21 mouse cellular contexts compared by ENCODE assay signal in the genomic region with DNA sequence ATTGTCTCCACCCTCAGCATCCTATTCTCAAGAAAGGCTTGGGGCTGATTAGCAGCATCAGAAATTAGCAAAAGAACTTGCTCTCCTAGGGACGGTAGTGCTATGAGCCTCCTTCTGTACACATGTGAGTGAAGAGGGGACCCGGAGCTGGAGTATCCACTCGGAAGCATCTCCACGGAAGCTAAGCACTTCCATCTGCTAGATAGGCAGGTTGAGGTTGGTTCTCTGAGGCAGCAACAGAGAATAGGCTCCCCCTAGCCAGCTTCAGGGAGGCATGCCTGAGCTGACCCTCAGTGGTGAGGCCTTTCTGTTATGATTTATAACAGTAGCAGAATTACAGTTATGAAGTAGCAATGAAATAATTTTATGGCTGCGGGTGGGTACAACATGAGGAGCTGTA. TPM values are rescaled to one million over a fixed set of nuclear protein-coding genes. Genes with fewer than 3 reads are reported as not detected.
DNase-seq lines count a peak whose midpoint lies in the region; TF ChIP-seq lines count a peak whose summit lies in the region.
"Had no signal": no experiment of that assay in that cellular context is flagged by ENCODE, and none has a peak within 500 bp of the region (broad histone marks: within the 10 kb centered on the region; RNA-seq: fewer than 3 reads in every experiment).

No protein-coding gene starts in this region.

- 31% methylated on average over 5 of the region's 5 CpGs for WGBS in cerebellum, adult 2 months

- H3K27me3 ChIP-seq in cerebellum, adult 2 months (ENCODE audit: control insufficient read depth, insufficient read depth, low read length), result no peaks in the 10 kb centered on the region

- H3K27ac ChIP-seq in cerebellum, adult 2 months (ENCODE audit: insufficient read depth, low read length), result peak overlapping the region; percentile 82; the same call in 1 of the 2 replicates
- peak overlapping the region; percentile 73; the same call in 1 of the 2 replicates for H3K27ac ChIP-seq in left cerebral cortex, adult 2 months
- H3K27ac ChIP-seq: embryonic facial prominence, embryonic 13.5 days; forebrain, embryonic 12.5 days; gastrocnemius, adult 2 months; heart, embryonic 13.5 days; hindbrain, embryonic 12.5 days had no signal

- no peak for TF ChIP-seq POLR2A in cerebellum, adult 2 months (IDR thresholded peaks at IDR 0.05; ENCODE audit: borderline replicate concordance, insufficient read depth, low read length)

- DNase-seq in cerebellum, adult 2 months, result peak; percentile 49 to 50
- DNase-seq in cerebellum, adult 11 months, result no peak
- DNase-seq in cerebellum, postnatal 36 days, result peak; percentile 17 to 35
- no peak for DNase-seq in cerebellum, postnatal 4 days (ENCODE audit: low spot score in 2 of 2)
- DNase-seq in left cerebral cortex, adult 2 months (ENCODE audit: extremely low spot score in 1 of 2, low spot score in 2 of 2), result no peak
- no peak for DNase-seq in left cerebral cortex, adult 11 months (ENCODE audit: low spot score)
- peak; percentile 67 for DNase-seq in brain, adult 2 months (ENCODE audit: low read depth, low spot score)
- DNase-seq in gastrocnemius, postnatal 14 days, result no peak
- DNase-seq: adrenal gland, postnatal 10 days; gastrocnemius, adult 2 months; gastrocnemius, postnatal 36 days; heart, adult 11 months; heart, postnatal 36 days; kidney, adult 11 months had no signal

- intact Hi-C loops in left cerebral cortex, adult 2 months (cut with DNase I), result no loop called here
- intact Hi-C loops in gastrocnemius, postnatal 14 days (cut with DNase I; ENCODE audit: low total_unique reads), result no loop called here

- peaks cover 29% of the 10 kb centered on the region; the same call in 1 of the 2 replicates for H3K4me1 ChIP-seq in cerebellum, adult 2 months (ENCODE audit: control insufficient read depth, insufficient read depth, low read length)

- peak overlapping the region; percentile 83 for H3K4me3 ChIP-seq in cerebellum, adult 2 months (replicated peaks; ENCODE audit: insufficient read depth, low read depth, low read length)
- H3K4me3 ChIP-seq in left cerebral cortex, adult 2 months, result peak overlapping the region; percentile 73
- H3K4me3 ChIP-seq: embryonic facial prominence, embryonic 13.5 days; forebrain, embryonic 12.5 days; gastrocnemius, adult 2 months; heart, embryonic 13.5 days; hindbrain, embryonic 12.5 days had no signal

- TF ChIP-seq CTCF in cerebellum, adult 2 months (IDR thresholded peaks at IDR 0.05; ENCODE audit: borderline replicate concordance, insufficient read depth, low read depth, low read length), result no peak
- TF ChIP-seq CTCF in left cerebral cortex, adult 2 months (IDR thresholded peaks at IDR 0.05), result no peak; the same call in 1 of the 2 replicates

RNA-seq across cellular contexts. Expression of gene Slc35f3, which starts 2.0 kb away (rescaled TPM):
- 15.8 and 17.7 TPM in 2 replicates for polyA plus RNA-seq in cerebellum, adult 2 months (2012; rRNA removed)
- total RNA-seq in left cerebral cortex, adult 2 months (2021), result 10 to 100 TPM; 36.9 to 42.5 TPM
- under 1 TPM; 0.13 to 0.14 TPM for total RNA-seq in gastrocnemius, postnatal 14 days (2021)
- total RNA-seq: gastrocnemius, adult 2 months; gastrocnemius, postnatal 36 days; heart, postnatal 36 days; MEL had no signal
- polyA plus RNA-seq: C2C12; heart, postnatal 0 days had no signal

Comparison
In these comparisons a context has a peak if more than half of its experiments do, and no peak if none do; other contexts are left out.
1. DNase-seq: peak in cerebellum, adult 2 months (2 of 2), cerebellum, postnatal 36 days (2 of 2) and brain, adult 2 months (single experiment); none in cerebellum, adult 11 months (single experiment), cerebellum, postnatal 4 days (0 of 2), left cerebral cortex, adult 2 months (0 of 2), left cerebral cortex, adult 11 months (single experiment) and gastrocnemius, postnatal 14 days (single experiment).
2. RNA of gene Slc35f3, which starts 2.0 kb away (total RNA-seq): 36.9 to 42.5 TPM in left cerebral cortex, adult 2 months; 0.13 to 0.14 TPM in gastrocnemius, postnatal 14 days; every median in the first group is over 10 times any median in the second.